Mouse (Mus musculus): ENCODE results near the gene Tarbp2. TPM values are rescaled to one million over a fixed set of nuclear protein-coding genes. Genes with fewer than 3 reads are reported as not detected.

Tarbp2 gene
- total RNA-seq, 1 experiment from 2014 or later, result 34.2 TPM

DNA sequence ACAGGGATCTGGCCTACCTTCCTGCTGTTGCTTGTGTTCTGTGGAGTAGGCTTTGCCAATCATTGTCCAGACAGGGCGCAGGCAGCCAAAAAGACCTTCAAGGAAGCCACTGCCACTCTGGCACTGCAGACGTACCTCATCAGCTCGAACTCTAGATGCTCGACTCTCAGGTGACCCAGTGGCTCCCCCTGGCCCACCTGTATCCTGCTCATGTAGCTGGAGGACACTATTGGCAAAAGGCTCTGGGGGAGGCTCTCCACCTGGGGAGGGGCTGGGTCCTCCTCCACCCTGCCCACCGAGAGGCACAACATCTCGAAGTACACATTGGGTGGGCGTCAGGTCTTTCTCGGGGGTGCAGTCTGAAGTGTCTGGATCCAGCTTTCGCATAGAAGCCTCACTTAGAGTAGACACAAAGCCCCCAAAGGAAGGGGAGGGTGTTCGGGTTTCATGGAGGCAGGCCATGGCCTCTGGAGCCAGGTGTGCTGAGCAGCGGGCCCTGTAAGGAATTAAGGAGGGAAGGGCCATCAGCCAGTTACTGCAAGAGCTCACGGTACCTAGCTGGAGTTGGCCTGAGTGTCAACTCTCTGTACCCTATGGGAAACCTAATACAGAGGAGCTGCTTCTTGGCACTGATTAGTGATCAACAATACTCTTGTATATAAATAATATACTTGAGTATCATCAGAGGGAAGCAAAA, 12.8 kb upstream of the Tarbp2 start:
- no peak for DNase-seq

DNA sequence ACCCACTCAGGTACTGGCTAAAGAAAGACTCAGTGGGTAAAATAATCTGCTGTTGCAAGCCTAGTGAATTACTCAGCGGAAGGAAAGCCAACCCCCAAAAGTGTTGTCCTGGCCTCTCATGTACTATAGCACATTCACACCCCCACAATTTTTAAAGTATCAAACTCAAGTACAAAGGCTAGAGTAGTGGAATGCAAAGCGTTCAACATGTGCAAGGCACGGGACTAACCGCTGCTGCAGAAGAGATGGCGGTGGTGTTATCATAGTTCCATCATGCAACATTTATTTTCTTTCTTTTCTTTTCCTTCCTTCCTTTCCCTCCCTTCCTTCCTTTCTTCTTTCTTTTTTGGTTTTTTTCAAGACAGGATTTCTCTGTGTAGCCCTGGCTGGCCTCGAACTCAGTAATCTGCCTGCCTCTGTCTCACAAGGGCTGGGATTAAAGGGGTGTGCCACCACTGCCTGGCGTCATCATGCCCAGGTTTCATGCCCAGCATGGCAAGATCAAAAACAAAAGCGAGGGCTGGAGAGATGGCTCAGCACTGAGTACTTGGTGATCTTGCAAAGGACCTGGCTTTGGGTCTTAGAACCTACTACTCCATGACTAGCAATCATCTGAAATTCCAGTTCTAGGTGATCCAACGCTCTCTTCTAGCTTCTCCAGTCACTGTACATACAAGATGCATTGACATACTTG, 12.1 kb upstream of the Tarbp2 start:
- no peak for DNase-seq

DNA sequence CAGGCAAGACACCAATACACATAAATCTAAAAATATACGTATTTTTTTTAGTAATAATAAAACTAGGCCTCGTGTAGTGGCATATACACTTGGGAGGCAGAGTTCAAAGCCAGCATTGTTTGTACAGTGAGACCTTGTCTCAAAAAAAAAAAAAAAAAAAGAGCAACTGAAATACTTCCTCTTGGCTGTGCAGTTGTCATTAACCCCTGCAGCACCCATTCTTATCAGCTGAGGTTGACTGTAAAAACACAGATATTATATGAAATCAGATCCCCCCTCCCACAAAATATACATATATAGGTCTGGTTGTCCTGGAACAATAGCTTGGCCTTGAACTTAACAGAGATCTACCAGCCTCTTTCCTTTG, 11.5 kb upstream of the Tarbp2 start:
- no peak for DNase-seq

DNA sequence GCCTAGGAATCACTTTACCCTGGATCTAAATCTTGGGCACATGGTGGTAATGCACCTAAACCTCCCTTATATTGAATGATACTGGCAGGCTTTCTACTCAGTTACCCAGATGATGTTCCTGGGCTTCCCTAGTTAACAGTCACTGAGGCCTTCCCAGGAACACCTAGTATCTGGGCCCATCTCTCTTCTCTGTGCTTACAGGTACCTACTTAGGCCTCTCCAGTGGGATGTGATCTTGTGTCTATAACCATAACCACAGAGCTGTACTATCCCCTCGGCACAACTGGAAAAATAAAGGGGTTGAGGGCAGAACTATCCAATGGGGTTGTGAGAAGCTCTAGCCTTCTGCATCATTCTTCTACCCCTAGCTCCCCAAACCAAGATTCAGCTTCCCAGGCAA, 11.1 kb upstream of the Tarbp2 start:
- no peak for DNase-seq

DNA sequence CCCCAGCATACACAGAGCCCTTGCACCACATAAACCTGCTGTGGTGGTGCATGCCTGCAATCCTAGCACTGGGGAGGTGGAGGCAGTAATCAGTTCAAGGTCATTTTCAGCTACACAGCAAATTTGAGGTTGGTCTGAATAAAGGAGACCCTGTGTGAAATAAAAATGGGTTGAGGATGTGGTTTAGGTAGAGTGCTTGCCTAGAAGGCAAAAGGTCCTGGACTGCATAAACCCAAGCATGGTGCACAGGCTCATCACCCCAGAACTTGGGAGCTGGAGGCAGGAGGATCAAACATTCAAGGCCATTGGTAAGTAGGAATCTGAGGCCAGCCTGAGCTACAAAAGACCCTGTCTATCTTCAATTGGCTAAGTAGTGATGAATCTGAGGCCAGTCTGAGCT, 10.4 kb upstream of the Tarbp2 start:
- no peak for DNase-seq

DNA sequence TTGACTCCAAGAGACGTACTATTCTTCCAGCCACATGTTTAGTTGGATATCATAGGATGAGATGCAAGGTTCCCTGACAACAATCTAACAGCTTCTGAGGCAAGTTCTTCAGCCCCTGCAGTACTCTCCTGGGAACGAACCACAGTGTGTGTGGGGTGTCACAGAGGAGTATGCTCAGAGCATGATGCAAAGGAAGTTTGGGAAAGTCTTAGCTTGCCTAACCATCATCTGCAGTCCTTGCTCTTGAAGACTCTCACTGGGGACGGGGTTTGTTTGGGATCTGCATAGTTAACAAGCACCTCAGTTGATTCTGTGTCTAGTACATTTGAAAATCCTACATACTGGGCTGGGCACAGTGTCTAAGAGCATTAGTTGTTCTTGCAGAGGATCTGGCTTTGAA, 9.7 kb upstream of the Tarbp2 start:
- no peak for DNase-seq

DNA sequence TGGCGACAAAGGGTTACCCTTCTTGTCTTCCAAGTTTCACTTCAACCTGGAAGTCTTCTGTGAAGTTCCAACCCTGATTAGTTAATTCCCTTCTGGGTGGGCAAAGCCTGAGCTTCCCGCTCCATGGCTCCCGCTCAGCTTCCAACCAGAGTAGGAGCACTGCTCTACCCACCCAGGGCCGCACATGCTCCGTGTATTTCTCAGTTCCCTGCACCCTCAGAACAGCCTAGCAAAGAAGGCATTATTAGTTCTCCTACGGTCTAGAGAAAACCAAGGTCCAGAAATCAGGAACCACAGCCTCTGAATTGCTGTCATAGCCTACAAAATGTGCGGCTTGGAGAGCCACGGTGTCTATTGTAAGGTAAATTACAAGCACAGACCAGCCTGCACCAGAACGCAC, 7.9 kb upstream of the Tarbp2 start:
- peak; percentile 45 for DNase-seq

DNA sequence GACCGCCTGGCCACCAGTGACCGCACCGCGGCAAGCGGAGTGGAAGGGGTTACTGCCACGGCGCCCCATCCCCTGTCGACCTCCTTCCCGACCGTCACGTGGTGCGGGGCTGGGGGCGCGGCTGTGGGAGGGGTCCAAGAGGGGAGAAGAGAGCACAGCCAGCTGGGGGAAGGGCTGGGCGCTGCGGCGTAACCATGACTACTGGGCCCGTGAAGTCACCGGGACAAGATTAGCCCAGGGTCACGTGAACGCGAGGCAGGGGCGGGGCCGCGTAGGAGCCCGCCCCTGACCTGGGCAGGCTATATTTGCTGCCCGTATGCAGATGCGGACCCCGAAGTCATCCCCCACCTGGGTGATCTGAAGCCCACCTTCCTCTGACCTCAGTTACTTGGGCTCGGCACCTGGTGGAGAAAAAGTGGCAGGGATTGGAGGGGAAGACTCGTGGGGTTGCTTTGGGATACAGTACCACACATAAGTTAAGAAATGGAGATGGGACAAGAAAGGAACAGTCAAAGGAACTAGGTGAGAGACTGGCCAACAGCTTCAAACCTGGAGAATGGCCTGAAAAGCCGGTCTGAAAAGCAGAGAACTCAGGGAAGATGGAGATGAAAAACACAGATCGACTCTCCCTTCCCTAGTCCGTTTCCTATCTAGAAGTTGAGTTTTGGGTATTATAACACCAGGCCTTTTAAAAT, 7.3 kb upstream of the Tarbp2 start:
- DNase-seq, result peak; percentile 94

DNA sequence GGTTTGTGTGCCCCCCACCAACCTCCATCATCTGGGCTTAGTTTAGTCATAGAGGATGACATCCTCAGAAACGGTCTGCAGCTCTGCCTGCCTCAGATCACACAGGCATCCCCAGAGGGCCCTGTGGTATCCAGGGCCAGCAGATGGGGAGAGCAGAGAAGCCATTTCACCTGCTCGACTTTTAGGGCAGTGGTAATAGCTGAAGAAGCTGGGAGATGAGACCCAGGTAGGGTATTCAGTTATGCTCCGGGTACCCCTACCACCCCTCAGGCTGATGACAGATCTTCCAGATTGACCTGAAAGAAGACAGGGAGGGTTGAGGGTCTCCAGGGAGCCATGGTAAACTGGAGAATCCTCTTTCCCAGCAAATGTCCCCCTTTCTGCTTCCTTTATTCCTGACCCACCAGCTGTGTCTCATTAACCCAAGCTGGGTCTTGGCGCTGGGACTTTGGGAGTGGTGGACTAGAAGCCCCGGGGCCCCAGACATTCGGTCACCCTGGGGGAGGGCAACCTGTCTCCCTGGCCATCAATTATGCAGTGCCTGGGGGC, 6.6 kb upstream of the Tarbp2 start:
- DNase-seq, result no peak

DNA sequence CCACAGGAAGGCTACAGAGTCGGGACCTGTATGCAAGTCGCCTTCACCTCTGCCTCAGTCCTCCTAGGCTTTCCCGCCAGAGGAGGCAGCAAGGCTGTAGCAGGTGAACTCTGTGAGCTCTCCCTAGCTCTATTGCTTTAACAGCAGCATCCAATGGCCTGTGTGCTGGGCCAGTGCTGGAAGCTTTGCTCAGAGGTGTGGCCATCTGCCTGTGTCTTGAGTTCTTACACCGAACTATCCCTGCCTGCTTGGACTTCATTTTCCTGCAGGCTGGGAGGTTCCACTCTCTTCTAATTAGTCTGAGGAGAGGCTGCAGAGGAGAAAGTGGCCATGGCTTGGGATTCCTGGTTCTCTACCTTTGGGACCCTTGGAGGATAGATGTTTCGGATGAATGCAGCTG, 6.0 kb upstream of the Tarbp2 start:
- no peak for DNase-seq

DNA sequence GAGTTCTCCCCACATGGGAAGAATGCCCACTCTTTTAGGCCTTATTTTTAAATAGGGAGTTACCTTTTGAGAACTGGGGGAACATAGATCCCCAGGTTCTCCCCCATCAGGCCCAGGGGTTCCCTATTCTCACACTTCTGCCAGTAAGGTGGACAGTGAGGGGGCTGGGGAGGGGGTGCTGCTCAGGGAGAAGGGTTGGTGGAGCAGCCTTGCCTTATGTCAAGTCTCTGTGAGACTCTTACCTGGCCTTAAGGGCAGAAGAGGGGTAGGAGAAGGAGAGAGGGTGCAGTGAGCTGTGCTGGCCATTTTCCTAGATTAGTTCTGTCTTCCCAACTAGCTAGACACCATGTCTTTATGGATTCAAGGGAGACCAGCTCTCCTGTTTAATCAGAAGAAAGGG, 5.5 kb upstream of the Tarbp2 start:
- DNase-seq, result no peak

DNA sequence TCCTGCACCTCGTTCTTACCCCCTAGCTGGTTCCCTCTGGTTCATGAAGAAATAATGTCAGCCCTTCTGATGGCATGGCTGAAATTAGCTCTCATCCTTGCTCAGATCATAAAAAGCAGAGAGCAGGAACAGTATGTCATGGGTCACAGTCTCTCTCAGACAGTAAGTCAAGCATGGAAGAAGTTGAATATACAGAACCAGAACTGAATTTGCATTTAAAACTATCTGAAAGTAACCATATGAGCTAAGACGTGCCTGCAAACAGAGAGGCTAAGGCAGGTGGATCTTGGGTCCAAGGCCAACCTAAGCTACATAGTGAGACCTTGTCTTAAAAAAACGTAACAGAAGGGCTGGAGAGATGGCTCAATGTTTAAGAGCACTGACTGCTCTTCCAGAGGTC, 5.0 kb upstream of the Tarbp2 start:
- no peak for DNase-seq

DNA sequence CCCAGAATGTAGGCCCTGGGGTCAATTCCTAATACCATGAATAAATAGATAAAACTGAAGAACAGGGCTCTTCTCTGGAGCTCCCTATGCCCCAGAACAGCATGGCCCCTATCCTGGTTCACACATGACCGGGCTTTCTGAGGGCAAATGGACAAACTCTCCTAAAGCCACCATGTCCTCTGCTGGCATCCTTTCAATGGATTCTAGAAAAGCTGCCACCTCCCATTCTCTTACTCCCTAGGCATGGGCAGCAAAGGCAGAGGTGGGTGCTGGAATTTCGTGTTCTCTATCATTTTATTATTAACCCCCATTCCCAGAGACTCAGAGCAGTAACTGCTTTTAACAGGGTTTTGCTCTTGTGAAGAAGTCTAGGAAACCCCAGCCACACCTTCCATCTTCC, 2.7 kb upstream of the Tarbp2 start:
- no peak for DNase-seq

DNA sequence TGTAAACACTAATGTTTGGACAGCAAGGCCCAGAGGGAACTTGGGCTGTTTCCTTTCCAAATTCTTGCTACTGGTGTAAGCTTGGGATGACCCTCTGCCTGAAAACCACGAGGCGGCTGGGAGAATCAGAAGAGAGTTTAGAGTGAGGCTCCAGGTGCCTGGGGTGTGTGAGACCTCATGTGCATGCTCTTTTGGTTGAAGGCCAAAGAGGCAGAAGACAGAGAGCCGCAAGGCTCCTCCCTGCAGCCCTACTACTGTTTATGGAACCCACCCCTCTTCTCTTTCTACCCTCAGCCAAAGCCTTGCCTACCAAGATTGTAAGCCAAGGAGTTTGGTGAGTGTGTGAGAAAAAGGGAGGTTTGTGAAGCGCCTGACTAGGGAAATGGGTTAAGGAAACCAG, 2.2 kb upstream of the Tarbp2 start:
- no peak for DNase-seq

DNA sequence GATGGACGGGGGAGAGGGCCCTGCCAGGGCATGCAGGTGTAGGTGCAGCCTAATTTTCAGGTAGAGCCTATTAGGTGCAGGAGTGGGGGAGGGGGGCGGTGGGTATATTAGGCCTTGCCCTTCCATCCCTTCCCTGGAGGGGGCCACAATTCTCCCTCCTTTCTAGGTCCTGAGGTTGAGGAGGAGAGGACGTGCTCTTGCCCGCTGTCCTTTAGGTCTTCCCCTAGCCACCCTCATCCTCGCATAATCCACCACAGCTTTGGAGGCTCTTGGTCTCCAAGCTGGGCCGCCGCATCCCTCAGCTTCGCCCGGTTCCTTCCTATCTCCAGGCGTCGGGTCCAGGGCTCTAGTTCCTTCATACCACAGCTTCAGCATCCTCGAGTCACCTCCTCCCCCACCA, 1.7 kb upstream of the Tarbp2 start:
- no peak for DNase-seq

DNA sequence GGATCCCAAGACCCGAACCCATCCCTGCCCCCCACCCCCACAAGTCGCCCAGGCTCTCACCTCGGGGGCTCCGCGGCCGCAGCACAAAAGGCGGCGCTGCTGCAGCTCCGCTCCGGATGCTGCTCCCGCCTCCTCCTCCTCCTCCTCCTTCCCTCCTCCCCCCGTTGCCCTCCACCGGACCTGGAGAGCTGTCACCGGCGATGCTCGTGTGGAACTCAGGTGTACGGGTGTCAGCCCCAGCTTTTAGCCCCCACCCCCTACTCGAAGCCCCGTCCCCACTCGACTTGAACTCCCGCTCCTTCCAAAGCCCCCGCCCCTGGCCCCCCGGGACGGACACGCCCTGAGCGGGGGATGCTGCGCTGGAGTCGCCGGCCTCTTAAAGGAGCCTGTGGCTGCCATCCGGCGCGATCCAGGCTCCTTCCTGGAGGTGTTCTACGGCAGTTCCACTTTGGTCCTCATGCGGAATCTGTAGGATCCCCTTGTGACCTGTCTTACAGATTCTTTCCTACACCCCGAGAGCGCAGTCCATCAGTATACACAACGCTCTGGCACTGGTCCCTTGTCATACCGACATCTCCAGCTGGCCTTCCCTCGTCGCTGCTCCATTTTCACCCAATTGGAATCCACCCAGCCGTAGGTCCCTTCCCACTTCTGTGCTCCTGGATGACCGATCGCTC, 1.1 kb upstream of the Tarbp2 start, which contains the start of gene Map3k12:
Gene Map3k12, minus strand, starts transcription at position 337 of the 677 bp plus-strand sequence.
- peak; percentile 80 for DNase-seq

DNA sequence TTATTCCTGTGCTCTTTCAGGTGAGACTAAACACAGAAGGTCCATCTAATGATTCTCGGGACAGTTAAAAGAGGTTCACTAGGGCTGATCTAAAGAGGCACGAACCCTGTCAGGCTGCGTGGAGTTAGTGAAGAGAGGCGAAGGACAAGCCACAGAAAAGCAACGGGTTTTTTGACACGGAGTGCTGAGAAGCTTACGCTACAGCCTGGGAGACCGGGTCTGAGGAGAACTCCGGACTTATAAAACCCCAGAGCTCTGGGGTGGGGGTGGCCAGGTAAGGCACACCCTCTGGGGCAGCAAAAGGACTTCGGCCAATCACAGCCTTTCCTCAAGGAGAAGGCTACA, 389 bp upstream of the Tarbp2 start:
- DNase-seq, result no peak

DNA sequence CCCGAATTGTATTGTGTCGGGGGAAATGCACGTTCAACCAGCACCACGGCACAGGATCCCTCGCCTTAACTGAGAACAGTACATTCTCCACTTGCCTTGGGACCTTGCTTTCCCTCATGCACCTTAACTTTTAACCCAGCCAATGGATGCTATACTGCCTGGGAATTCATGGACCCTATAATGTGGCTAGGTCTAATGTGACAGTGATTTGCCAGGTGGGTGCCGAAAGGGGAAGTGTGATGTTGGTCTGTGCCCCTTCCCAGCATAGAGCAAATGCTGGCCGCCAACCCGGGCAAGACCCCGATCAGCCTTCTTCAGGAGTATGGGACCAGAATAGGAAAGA, 838 bp downstream of the Tarbp2 start:
- no peak for DNase-seq

DNA sequence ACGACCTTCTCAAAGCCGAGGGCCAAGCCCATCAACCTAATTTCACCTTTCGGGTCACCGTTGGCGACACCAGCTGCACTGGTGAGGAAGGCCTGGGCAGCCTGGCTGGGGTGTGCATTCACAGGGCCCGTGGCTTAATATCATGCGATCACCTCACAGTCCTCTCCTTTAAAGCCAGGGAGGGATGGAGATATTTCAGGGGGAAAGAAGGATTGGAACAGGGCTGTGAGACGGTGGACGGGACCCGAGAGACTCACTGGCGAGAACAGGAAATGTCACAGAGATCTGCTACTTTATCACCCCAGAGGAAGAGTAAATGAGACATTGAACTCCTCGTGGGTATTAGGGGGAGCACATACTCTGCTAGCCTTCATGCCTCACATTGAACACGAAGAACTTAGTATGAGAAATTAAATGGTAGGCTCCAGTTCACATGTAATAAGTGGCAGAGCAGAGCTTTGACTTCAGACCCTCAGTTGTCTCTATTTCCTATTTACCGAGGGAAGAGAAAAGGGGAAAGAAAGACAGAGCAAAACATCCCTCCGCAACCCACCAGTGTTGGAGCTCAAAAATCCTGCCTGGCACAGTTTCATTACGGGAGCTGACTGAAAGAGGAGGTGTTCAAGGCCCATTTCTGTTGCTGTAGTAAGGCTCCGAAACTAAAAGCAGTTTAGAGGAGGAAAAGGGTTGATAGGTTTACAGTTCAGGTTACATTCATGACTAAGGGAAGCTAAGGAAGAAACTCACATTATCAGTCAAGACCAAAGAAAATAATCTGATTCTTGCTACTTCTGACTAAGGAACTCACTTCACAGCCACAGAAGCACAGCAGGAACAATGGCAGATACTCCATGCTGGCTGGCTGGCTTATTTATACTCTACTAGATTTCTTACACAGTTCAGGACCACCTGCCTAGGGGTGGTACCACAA, 1.5 kb downstream of the Tarbp2 start:
- no peak for DNase-seq

DNA sequence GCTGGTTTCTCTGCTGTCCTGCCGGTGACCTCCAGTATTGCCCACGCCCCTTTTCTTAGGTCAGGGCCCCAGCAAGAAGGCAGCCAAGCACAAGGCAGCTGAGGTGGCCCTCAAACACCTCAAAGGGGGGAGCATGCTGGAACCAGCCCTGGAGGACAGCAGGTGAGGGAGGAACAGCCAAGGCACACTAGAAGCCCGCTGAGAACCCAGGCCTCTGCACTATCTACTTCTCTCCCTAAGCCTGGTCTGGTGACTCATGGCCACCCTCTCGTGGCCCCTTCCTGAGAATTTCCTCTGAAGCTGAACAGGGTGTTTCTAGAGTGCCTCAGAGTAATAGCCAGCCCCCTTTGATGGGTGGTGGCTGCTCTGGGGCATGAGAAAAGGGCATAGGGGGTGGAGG, 2.4 kb downstream of the Tarbp2 start:
- no peak for DNase-seq

DNA sequence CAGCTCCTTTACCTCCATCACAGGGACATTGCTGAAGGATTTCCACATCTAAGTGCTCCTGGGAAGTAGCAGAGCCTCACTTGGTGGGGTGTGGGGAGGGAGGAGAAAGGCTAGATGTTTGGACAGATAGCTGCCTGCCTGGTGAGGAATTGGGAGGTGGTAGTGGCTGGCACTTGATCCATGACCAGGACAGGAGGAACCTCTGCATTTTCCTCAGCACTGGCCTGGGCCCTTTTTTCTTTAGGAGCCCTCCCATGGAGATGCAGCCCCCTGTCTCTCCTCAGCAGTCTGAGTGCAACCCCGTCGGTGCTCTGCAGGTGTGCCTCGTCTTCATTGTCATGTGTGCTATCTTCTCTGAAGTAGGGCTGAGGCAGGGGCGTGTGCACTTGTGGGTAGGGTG, 3.5 kb downstream of the Tarbp2 start:
- no peak for DNase-seq
